Mouse (Mus musculus) myocyte (in vitro differentiated cells): Measurements from ENCODE around the gene Anapc15. TPM values are rescaled to one million over a fixed set of nuclear protein-coding genes. Genes with fewer than 3 reads are reported as not detected.

Source experiments
- H3K27me3 ChIP-seq: one replicate; pipeline ENCODE4 v1.6.1; 2011; ENCODE audit not compliant: control insufficient read depth, insufficient read depth, insufficient read length
- H3K36me3 ChIP-seq: one replicate; pipeline ENCODE4 v1.6.1; 2011; ENCODE audit not compliant: control insufficient read depth, insufficient read depth
- H3K4me2 ChIP-seq: one replicate; pipeline ENCODE4 v1.6.1; 2011; ENCODE audit warnings: low read depth, control low read depth
- H3K4me3 ChIP-seq: one replicate; pipeline ENCODE4 v1.5.1; 2011; ENCODE audit warnings: mild to moderate bottlenecking, control low read depth, moderate library complexity
- H3K79me2 ChIP-seq: one replicate; pipeline ENCODE4 v1.6.1; 2011; ENCODE audit not compliant: control insufficient read depth, insufficient read depth
- H3ac ChIP-seq: one replicate; pipeline ENCODE4 v1.6.1; 2011; ENCODE audit not compliant: control insufficient read depth, insufficient read length
- CEBPB ChIP-seq: IDR thresholded peaks from 2 replicates; pipeline ENCODE4 v1.6.1; 2011; ENCODE audit warnings: mild to moderate bottlenecking, moderate library complexity; ENCODE audit not compliant: poor library complexity, insufficient read depth, severe bottlenecking
- E2F4 ChIP-seq: IDR thresholded peaks from one replicate; pipeline ENCODE4 v1.6.1; 2011; ENCODE audit warnings: mild to moderate bottlenecking, control low read depth, moderate library complexity; ENCODE audit not compliant: insufficient read depth
- MAX ChIP-seq: IDR thresholded peaks from one replicate; pipeline ENCODE4 v1.6.1; 2011; ENCODE audit warnings: low read depth, mild to moderate bottlenecking, control low read depth
- MYOD1 ChIP-seq, 3 experiments: IDR thresholded peaks; one replicate each; pipeline ENCODE4 v1.6.1; 2011; ENCODE audit warnings: control low read depth in 2 of 3, low read depth in 2 of 3, mild to moderate bottlenecking in 2 of 3, moderate library complexity in 1 of 3; ENCODE audit not compliant: insufficient read length in 2 of 3, control insufficient read depth in 1 of 3
- MYOG ChIP-seq, 3 experiments: IDR thresholded peaks; one replicate each; pipeline ENCODE4 v1.6.1; 2011; ENCODE audit warnings: control low read depth in 2 of 3, low read depth in 2 of 3, mild to moderate bottlenecking in 2 of 3; ENCODE audit not compliant: insufficient read length in 2 of 3, control insufficient read depth in 1 of 3, insufficient read depth in 1 of 3
- POLR2A ChIP-seq: IDR thresholded peaks from one replicate; pipeline ENCODE4 v1.6.1; 2011; ENCODE audit warnings: low read depth, mild to moderate bottlenecking, control low read depth, moderate library complexity; ENCODE audit not compliant: insufficient read length
- POLR2AphosphoS2 ChIP-seq: IDR thresholded peaks from one replicate; pipeline ENCODE4 v1.6.1; 2011; ENCODE audit warnings: low read depth, control low read depth; ENCODE audit not compliant: insufficient read length
- REST ChIP-seq: IDR thresholded peaks from one replicate; pipeline ENCODE4 v1.6.1; 2011; ENCODE audit warnings: mild to moderate bottlenecking, control low read depth, moderate library complexity; ENCODE audit not compliant: insufficient read depth, insufficient read length
- SRF ChIP-seq: IDR thresholded peaks from one replicate; pipeline ENCODE4 v1.6.1; 2011; ENCODE audit warnings: low read depth; ENCODE audit not compliant: control insufficient read depth, insufficient read length
- TCF12 ChIP-seq: IDR thresholded peaks from one replicate; pipeline ENCODE4 v1.6.1; 2011; ENCODE audit warnings: mild to moderate bottlenecking, control low read depth; ENCODE audit not compliant: poor library complexity, insufficient read depth, severe bottlenecking
- TCF3 ChIP-seq: IDR thresholded peaks from one replicate; pipeline ENCODE4 v1.6.1; 2011; ENCODE audit warnings: low read depth, control low read depth; ENCODE audit not compliant: insufficient read length
- USF1 ChIP-seq: IDR thresholded peaks from one replicate; pipeline ENCODE4 v1.6.1; 2011; ENCODE audit warnings: low read depth, mild to moderate bottlenecking, control low read depth, moderate library complexity
- polyA plus RNA-seq: library from polyadenylated mRNA; unstranded; fragments of >200 nt; fragmentation: generic; extraction: Trizol; gene quantifications from one replicate; pipeline ENCODE4 v1.2.1, GENCODE M21; 2012; ENCODE audit warnings: missing spikeins

The Anapc15 gene
- polyA plus RNA-seq, 1 experiment, result 35.1 TPM

DNA sequence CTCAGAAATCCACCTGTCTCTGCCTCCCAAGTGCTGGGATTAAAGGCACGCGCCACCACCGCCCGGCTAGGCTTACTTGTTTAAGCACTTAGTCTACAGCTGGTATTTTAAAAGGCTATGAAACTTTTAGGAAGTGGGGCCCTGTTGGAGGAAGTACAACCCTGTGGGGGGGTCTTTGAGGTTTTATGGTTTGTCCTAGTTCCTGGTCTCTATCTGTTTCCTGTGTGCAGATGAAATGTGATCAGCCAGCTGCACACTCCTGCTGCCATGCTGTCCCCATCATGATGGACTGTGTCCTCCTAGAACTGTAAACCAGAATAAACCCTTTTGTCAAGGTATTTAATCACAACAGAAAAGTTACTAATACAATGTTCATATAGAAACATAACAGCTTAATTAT, 20.6 kb downstream of the Anapc15 start:
- H3K27me3 ChIP-seq, result no peaks in the 10 kb centered on the region

DNA sequence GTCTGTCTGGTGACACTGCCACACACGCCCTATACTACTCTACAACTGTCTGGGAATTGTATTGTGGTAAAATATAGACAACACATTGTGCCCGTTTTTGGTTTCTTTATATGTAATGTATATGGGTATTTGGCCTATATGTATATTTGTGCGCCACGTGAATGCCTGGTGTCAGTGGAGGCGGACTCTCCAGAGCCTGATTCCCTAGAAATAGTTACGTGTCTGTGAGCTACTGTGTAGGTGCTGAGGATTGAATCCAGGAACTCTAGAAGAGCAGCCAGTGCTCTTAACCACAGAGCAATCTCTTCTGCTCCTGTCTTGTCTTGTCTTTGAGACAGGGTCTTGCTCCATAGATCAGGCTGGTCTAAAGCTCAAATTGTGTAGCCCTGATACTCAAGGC, 22.8 kb downstream of the Anapc15 start:
- H3ac ChIP-seq, result no peak overlapping the region
- H3K36me3 ChIP-seq, result no peaks in the 10 kb centered on the region
- no peak overlapping the region for H3K4me2 ChIP-seq
- H3K4me3 ChIP-seq, result no peak overlapping the region
- H3K27me3 ChIP-seq, result no peaks in the 10 kb centered on the region
- TF ChIP-seq POLR2AphosphoS2, result no peak
- no peaks in the 10 kb centered on the region for H3K79me2 ChIP-seq

More for the DNA sequence above, 20.6 kb downstream of the Anapc15 start:
- H3K79me2 ChIP-seq, result no peaks in the 10 kb centered on the region
- H3ac ChIP-seq, result no peak overlapping the region
- no peak overlapping the region for H3K4me2 ChIP-seq
- TF ChIP-seq TCF3, result no peak
- no peak for TF ChIP-seq POLR2A
- TF ChIP-seq USF1, result no peak
- TF ChIP-seq MYOG (IDR thresholded peaks at IDR 0.05; ENCODE audit: control insufficient read depth in 1 of 3, insufficient read depth in 1 of 3, insufficient read length in 2 of 3, low read depth in 2 of 3), result no peak
- no peak for TF ChIP-seq CEBPB
- TF ChIP-seq SRF, result no peak
- TF ChIP-seq E2F4, result no peak
- no peak for TF ChIP-seq MAX
- no peak for TF ChIP-seq REST
- no peak for TF ChIP-seq MYOD1 (IDR thresholded peaks at IDR 0.05; ENCODE audit: control insufficient read depth in 1 of 3, insufficient read length in 2 of 3, low read depth in 2 of 3)
- no peaks in the 10 kb centered on the region for H3K36me3 ChIP-seq
- H3K4me3 ChIP-seq, result no peak overlapping the region

DNA sequence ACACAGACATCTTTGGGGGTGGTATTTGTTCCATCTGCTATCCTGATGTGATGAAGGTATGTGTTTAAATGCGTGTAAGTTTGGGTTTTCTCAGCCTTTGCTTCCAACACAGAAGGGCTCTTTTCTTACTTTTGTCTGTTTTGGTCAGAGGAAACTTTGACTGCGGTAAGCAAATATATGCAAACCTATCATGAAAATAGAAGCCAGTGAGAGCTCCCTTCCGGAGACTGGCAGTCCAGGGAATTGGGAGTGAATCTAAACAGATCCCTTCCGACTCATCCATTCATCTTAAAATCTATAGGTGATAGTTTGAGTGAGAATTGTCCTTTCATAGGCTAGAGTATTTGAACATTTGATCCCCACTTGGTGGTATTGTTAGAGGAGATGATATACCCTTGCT, 24.9 kb downstream of the Anapc15 start:
- Histone ChIP-seq H3ac (no peak overlapping the region), H3K27me3 (no peaks in the 10 kb centered on the region), H3K79me2 (no peaks in the 10 kb centered on the region), H3K4me2 (no peak overlapping the region), H3K36me3 (no peaks in the 10 kb centered on the region), H3K4me3 (no peak overlapping the region)
- no peak for TF ChIP-seq E2F4

DNA sequence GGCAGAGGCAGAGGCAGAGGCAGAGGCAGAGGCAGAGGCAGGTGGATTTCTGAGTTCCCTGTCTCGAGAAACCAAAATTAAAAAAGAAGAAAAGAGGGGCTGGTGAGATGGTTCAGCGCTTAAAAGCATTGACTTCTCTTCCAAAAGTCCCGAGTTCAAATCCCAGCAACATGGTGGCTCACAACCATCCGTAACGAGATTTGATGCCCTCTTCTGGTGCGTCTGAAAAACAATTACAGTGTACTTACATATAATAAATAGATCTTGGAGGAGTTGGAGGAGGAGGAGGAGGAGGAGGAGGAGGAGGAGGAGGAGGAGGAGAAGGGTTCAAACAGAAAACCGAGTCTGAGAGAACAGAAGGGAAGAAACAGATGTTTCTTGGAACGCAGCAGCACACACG, 32.2 kb downstream of the Anapc15 start:
- Histone ChIP-seq H3K27me3 (no peaks in the 10 kb centered on the region), H3K4me2 (peak overlapping the region; percentile 50), H3K36me3 (no peaks in the 10 kb centered on the region), H3ac (peak overlapping the region; percentile 82), H3K79me2 (no peaks in the 10 kb centered on the region), H3K4me3 (peak overlapping the region; percentile 80)
- no peak for TF ChIP-seq E2F4
- no peak for TF ChIP-seq MYOG (IDR thresholded peaks at IDR 0.05; ENCODE audit: control insufficient read depth in 1 of 3, insufficient read depth in 1 of 3, insufficient read length in 2 of 3, low read depth in 2 of 3)
- no peak for TF ChIP-seq MYOD1 (IDR thresholded peaks at IDR 0.05; ENCODE audit: control insufficient read depth in 1 of 3, insufficient read length in 2 of 3, low read depth in 2 of 3)
- TF ChIP-seq TCF3, result no peak
- no peak for TF ChIP-seq MAX
- TF ChIP-seq SRF, result no peak
- TF ChIP-seq POLR2AphosphoS2, result no peak
- TF ChIP-seq TCF12, result no peak

DNA sequence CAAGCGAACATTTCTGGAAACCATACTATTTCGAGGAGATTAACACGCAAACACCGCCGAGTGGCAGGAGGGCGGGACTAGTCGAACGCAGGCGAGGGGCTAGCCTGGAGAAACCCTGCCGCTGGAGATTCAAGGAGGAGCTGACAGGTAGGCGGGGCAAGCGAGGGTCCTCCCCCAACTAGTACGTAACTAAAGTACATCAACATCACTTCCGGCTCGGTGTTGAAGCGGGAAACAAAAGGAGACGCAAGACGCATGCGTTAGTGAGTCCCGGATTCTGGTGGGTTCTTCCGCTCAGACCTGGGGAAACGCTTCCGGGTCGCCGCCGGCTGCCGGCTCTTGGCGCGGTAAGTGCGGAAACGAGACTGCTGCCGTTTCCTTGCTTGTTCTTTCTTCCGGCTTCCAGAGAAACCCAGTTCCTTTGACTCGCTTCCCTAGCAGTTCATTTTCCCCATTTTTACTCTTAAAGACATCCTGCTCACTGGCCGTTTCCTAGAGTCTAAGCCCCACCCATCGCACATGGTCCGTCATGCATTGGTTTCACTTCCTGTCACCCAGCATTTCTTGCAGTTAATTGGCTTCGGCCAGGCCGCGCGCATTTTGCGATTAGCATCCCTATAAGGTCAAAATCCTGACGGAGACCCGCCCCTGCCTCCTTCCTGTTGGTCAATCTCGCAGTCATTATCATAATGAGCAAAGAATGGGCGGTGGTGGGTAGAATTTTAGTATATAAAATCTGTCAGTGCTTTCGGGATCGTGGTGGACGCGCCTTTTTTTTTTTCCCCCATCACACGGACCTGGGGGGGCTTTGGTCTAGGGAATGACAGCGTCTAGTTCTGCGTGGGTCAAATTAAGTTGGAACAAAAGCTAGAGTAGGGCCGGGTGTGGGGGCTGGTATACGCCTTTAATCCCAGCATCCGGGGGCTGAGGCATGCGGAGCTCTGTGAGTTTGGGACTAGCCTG, 32.9 kb downstream of the Anapc15 start:
- TF ChIP-seq MYOD1 (IDR thresholded peaks at IDR 0.05; ENCODE audit: control insufficient read depth in 1 of 3, insufficient read length in 2 of 3, low read depth in 2 of 3) (no peak), E2F4 (peak; percentile 85), TCF3 (no peak), TCF12 (no peak), REST (no peak), USF1 (peak; percentile 53), SRF (peak; percentile 97), MAX (peak; percentile 66), CEBPB (no peak), POLR2AphosphoS2 (peak; percentile 76), MYOG (IDR thresholded peaks at IDR 0.05; ENCODE audit: control insufficient read depth in 1 of 3, insufficient read depth in 1 of 3, insufficient read length in 2 of 3, low read depth in 2 of 3) (no peak), POLR2A (peak; percentile 68)
- Histone ChIP-seq H3K4me3 (peak overlapping the region; percentile 80), H3K27me3 (no peaks in the 10 kb centered on the region)

More for the DNA sequence above, 32.9 kb downstream of the Anapc15 start:
- Histone ChIP-seq H3K36me3 (no peaks in the 10 kb centered on the region), H3ac (peak overlapping the region; percentile 82), H3K79me2 (no peaks in the 10 kb centered on the region), H3K4me2 (peak overlapping the region; percentile 79)
